Mouse (Mus musculus) heart, postnatal 14 days (tissue): ENCODE results near the gene Eef2. TPM values are rescaled to one million over a fixed set of nuclear protein-coding genes. Genes with fewer than 3 reads are reported as not detected.

Experiments used
- DNase-seq, 2 experiments: peaks; one replicate each; pipeline ENCODE4 v3.0.0; 2021 to 2022
- intact Hi-C: fragments of 180-260 bp; cut with DNase I; formaldehyde crosslinking; loops from one replicate; pipeline ENCODE4 v1.15.1; 2025
- total RNA-seq, 2 experiments: library from RNA; stranded (reverse); gene quantifications; 2 replicates each; pipeline ENCODE4 v1.2.3; 2021

The Eef2 gene
- total RNA-seq, 2 experiments from 2014 or later: 1,113 to 1,165 TPM

DNA sequence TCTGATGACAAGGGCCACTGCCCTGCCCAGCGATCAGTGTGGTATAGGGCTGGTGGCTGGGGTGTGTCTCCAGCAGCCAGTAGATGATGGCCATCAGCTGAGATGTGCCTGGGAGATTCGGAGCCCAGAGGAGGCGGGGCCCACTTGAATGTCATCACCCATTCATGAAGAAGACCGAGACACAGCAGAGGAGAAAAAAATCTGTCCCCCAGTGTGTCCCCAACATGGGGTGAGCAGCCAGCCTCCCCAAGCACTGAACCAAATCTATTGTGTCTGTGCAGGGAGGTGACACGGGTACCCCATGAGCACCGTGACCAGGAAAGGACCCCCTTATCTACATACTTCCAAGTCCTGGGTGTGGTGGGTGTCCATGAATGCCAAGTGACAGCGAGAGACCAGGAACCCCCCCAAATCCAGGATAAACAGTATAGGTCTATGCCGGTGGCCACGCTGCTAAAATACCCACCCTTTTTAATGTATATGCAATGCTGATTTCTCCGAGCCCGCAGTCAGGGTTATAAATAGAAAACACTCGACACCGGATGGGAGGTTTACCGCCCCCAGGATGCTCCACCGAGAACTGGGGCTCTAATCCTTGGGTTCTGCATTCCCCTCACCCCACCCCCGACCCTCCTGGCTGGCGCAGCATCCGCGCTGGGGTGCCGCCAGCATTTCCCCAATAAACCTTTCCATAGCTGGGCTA is 53.5 kb downstream of the Eef2 start:
- no peak for DNase-seq
- intact Hi-C loops: no loop called here

DNA sequence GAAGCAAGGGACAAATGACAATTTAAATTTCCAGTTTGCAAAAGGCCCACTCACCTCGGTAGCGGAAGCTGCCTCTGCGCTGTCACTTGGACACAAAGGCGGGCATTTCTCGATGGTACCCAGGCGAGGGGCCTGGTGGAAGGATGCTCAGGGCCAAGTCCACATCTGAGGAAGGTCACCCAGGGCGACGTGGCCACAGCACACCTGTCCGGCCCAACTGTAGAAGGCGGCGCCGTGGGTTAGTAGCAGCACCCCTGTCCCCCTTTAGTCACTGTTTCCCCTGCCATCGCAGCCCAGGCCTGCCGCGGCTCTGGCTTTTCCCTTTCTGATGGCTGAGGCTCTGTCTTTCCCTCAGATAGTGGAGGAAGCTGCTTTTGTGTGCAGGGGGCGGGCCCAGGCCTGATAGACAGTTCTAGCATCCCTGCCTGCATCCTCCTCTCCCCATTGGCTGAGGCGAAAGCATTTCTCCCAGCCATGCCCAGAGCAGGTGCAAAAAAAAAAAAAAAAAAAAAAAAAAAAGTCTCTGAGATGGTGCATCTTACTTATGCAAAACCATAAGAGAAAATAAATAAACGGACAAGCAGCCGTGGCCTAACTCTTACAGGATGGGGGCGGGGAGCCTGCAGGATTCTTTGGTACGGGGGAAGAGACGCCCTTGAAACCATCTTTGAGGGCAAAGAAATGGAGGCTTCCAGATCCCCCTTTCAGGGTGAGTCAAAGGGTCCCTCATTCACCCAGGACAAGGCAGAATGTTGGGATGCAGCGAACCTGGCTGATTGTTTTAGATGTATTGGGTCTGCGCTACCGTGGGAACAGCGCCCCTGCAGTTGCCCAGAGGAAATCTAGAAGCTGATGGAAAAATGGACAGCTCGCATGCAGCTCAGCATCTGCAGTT is 54.3 kb downstream of the Eef2 start, which contains the start of gene Atcay:
Gene Atcay, minus strand, starts transcription at position 396 of the 895 bp plus-strand sequence.
- DNase-seq: no peak
- intact Hi-C loops: no loop called here

DNA sequence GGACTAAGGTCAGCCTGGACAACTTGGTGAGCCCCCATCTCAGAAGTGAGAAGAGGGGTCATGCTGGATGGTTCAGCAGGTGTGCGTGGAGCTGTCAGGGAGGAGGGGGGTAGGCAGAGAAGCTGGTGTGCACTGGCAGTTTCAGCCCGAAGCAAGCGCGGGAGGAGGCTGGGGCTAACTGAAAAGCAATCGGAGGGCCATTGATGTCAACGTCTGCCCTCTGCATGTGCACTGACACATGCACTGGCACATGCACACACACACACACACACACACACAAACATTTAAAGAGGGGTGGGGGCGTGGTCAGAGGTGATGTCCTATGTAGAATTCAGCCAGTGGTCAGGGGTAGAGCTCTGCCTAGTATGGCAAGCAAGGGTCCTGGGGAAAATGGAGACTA is 55.0 kb downstream of the Eef2 start:
- intact Hi-C loops: no loop called here
- DNase-seq: no peak

Other genes starting within 250 kb of the Eef2 start
- 10 to 100 TPM; 13.6 to 17.2 TPM for gene Gadd45b, start 246.6 kb upstream of the Eef2 start, total RNA-seq
- under 1 TPM; 0.27 to 0.31 TPM for gene Gng7, start 161.7 kb upstream of the Eef2 start, total RNA-seq
- under 1 TPM in 1 of 2 experiments, not detected in 1; 0.10 TPM for gene Diras1, start 151.0 kb upstream of the Eef2 start, total RNA-seq
- 10 to 100 TPM; 13.6 to 14.8 TPM for gene Slc39a3, start 139.2 kb upstream of the Eef2 start, total RNA-seq
- 10 to 100 TPM; 91.5 to 93.3 TPM for gene Sgta, start 116.5 kb upstream of the Eef2 start, total RNA-seq
- gene Thop1, start 106.6 kb upstream of the Eef2 start, total RNA-seq: 10 to 100 TPM; 10.3 to 10.9 TPM
- under 1 TPM; 0.69 to 0.90 TPM for gene Creb3l3, start 77.8 kb upstream of the Eef2 start, total RNA-seq
- gene Map2k2, start 70.7 kb upstream of the Eef2 start, total RNA-seq: 100 to 1,000 TPM; 115 to 122 TPM
- 10 to 100 TPM; 40.8 to 43.2 TPM for gene Zbtb7a, start 41.4 kb upstream of the Eef2 start, total RNA-seq
- 10 to 100 TPM; 15.2 to 18.3 TPM for gene Pias4, start 8.7 kb upstream of the Eef2 start, total RNA-seq
- 10 to 100 TPM; 28.4 to 29.2 TPM for gene Dapk3, start 6.4 kb downstream of the Eef2 start, total RNA-seq
- gene 4930442H23Rik, start 7.2 kb downstream of the Eef2 start, total RNA-seq: not detected
- gene Nmrk2, start 25.4 kb downstream of the Eef2 start, total RNA-seq: 1 to 10 TPM; 3.6 to 9.8 TPM
- under 1 TPM; 0.12 TPM for gene Atcay, start 54.2 kb downstream of the Eef2 start, total RNA-seq
- 1 to 10 TPM; 2.7 to 3.4 TPM for gene Zfr2, start 56.5 kb downstream of the Eef2 start, total RNA-seq
- gene Matk, start 76.3 kb downstream of the Eef2 start, total RNA-seq: under 1 TPM; 0.26 to 0.51 TPM
- gene Mrpl54, start 90.3 kb downstream of the Eef2 start, total RNA-seq: 10 to 100 TPM; 83.0 to 96.2 TPM
- 10 to 100 TPM; 85.5 to 97.2 TPM for gene Apba3, start 90.3 kb downstream of the Eef2 start, total RNA-seq
- under 1 TPM; 0.14 to 0.34 TPM for gene Tjp3, start 115.0 kb downstream of the Eef2 start, total RNA-seq
- gene Pip5k1c, start 116.3 kb downstream of the Eef2 start, total RNA-seq: 10 to 100 TPM; 34.8 to 36.7 TPM
- 10 to 100 TPM; 15.6 to 17.8 TPM for gene Cactin, start 144.5 kb downstream of the Eef2 start, total RNA-seq
- gene Tbxa2r, start 152.1 kb downstream of the Eef2 start, total RNA-seq: 1 to 10 TPM; 5.3 to 7.9 TPM
- 1 to 10 TPM; 5.2 to 5.5 TPM for gene Gipc3, start 166.6 kb downstream of the Eef2 start, total RNA-seq
- 10 to 100 TPM; 74.0 to 82.9 TPM for gene Hmg20b, start 173.8 kb downstream of the Eef2 start, total RNA-seq
- gene Mfsd12, start 180.9 kb downstream of the Eef2 start, total RNA-seq: 10 to 100 TPM; 11.7 to 14.3 TPM
- gene 4930404N11Rik, start 189.2 kb downstream of the Eef2 start, total RNA-seq: 1 to 10 TPM; 1.2 to 1.3 TPM
- gene Fzr1, start 201.9 kb downstream of the Eef2 start, total RNA-seq: 10 to 100 TPM; 30.5 to 32.7 TPM
- gene Dohh, start 207.8 kb downstream of the Eef2 start, total RNA-seq: 10 to 100 TPM; 47.6 to 55.3 TPM
- under 1 TPM; 0.51 to 0.84 TPM for gene Gm48551, start 207.8 kb downstream of the Eef2 start, total RNA-seq
- under 1 TPM; 0.65 to 0.83 TPM for gene Gm48552, start 212.4 kb downstream of the Eef2 start, total RNA-seq
- 1 to 10 TPM; 1.9 to 2.0 TPM for gene Smim24, start 216.4 kb downstream of the Eef2 start, total RNA-seq